Mouse (Mus musculus) left cerebral cortex, postnatal 14 days (tissue): Measurements from ENCODE around the gene Gm21775. TPM values are rescaled to one million over a fixed set of nuclear protein-coding genes. Genes with fewer than 3 reads are reported as not detected.
"Not testable (repeated sequence)": the region's sequence is repeated elsewhere in the genome, so short reads cannot be mapped to it uniquely, and the experiment has no call there.

Experiments
- DNase-seq, 2 experiments: peaks; one replicate each; pipeline ENCODE4 v3.0.0; 2021 to 2022; ENCODE audit warnings: low spot score in 2 of 2, mixed read lengths in 1 of 2
- intact Hi-C: fragments of 180-260 bp; cut with DNase I; formaldehyde crosslinking; loops from one replicate; pipeline ENCODE4 v1.15.1; 2025
- long read RNA-seq, 2 experiments: library from polyadenylated mRNA; stranded (forward); transcript quantifications; one replicate each; pipeline ENCODE4 v2.0.0; 2021
- total RNA-seq, 2 experiments: library from RNA; stranded (reverse); gene quantifications; 2 replicates each; pipeline ENCODE4 v1.2.3; 2021

Gene Gm21775
- not detected for total RNA-seq
- long read RNA-seq, experiment 1: 0 reads
- long read RNA-seq, experiment 2: 0 reads

GRCm38 (mm10) chrY:10553153-10553552 lies at the start of gene Gm21775:
Gene Gm21775, plus strand, starts transcription at chrY:10553453.
- DNase-seq, intact Hi-C loops: not testable (repeated sequence)

DNA sequence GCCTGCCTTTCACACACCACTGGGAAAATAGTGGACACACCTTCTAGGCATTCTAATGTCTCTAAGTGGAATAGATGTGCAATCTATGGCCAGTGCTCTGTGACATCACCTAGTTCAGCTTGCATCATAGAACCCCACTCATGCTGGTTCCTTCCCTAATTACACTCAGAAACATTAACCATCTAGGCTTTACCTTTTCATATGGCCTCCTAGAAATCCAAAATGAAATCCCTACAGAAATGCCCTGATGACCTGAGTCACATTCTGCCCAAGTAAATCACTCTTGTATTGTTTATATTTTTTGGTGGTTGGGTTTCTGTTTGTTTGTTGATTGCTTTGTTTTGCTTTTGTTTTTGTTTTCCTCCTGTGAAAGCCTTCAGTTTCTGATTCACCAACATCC lies 17.3 kb upstream of the Gm21775 start, which contains the start of gene Gm20737:
Gm20737 (minus strand) TSS at position 101 of the 400 bp plus-strand sequence.
- intact Hi-C loops, DNase-seq: not testable (repeated sequence)

Other genes starting within 250 kb of the Gm21775 start
- gene Gm20834, start 228.9 kb upstream of the Gm21775 start, total RNA-seq: not detected
- gene Gm28510, start 140.7 kb upstream of the Gm21775 start, total RNA-seq: not detected
- not detected for gene Gm20737, start 17.4 kb upstream of the Gm21775 start, total RNA-seq
- not detected for gene Gm21900, start 62.9 kb downstream of the Gm21775 start, total RNA-seq
- gene Gm20777, start 199.0 kb downstream of the Gm21775 start, total RNA-seq: not detected